Mouse (Mus musculus): ENCODE measurements at regions not wholly inside any gene's neighbourhood (a gene's known extent, or its start where the extent isn't known, plus 50 kb on each side); places are given as distances from the start of the nearest gene placed in this dataset.
"Not testable (repeated sequence)": the region's sequence is repeated elsewhere in the genome, so short reads cannot be mapped to it uniquely, and the experiment has no call there.

DNA sequence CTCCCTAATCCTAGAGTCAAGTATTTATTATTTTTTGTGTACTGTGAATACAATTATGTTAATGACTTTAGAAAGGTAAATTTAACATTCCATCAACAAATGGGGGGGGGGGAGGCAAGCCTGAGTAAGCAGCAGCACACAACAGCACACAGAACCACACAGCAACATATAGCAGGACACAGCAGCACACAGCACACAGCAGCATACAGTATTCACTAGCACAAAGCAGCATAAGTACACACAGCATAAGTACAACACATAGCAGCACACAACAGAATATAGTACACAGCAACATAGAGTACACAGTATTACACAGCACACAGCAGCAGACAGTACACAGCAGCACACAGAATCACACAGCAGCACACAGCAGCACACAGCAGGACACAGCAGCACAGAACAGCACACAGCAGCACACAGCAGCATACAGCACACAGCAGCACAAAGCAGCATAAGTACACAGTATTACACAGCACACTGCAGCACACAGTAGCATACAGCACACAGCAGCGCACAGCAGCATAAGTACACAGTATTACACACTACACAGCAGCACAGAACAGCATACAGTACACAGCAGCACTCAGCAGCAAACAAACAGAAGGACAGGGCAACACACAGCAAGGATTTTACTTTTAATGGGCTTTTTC lies 605.7 kb downstream of the Tbl1xr1 start:
- DNase-seq = no peak

DNA sequence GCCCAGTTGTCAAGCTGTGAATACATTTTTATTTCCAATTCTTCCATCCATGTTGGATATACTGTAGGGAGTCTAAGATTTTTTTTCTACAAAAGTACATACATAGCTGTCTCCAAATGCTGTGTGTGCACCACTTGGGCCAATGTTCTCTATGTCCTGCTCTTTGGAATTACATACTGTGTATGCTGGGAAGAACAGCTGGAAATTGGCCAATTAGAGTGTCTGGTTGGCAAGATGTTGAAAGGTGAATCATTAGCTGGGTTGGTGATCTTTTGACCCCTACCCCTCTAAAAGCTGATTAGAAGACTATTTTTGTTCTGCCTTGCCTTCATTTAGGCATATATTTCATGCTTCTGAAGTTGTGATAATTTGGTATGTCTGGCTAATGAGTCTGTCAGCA lies 622.9 kb downstream of the Tbl1xr1 start:
- DNase-seq = no peak

DNA sequence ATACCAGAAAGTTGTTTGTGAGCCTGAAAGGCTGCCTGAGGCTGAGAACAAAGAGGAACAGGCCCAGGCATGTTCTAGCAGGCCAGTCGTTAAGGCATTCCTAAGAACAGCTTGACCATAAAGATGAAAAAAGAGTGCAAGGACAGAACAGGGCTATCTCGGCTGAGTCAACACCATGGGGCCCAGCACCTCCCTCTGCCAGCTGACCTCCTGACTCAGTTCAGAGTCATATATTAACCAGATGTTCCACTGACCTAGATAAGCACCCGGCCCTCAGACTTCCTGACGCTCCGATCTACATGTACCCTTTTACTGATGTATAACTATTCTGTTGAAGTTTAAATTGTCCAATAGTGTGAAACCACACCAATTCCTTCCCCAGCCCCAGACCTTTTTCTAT lies 625.0 kb downstream of the Tbl1xr1 start:
- DNase-seq = not testable (repeated sequence)

DNA sequence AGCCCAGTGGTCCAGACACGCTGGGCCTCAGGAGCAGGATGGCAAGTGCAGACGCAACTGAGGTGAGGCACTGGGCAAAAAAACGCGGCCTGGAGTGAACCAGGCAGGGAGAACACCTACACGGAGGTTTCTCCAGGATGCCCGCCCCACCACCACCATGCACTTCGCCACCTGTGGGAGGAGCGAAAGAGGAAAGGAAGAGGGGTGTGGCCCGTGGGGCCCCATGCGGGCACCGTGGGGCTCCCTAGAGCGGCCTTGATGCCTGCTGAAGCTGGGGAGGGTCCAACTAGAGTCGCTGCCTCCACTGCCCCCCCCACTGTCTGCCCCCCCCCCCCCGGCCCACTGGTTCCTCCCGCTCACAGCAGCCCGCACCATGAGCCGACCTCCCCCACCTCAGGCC lies 629.2 kb downstream of the Tbl1xr1 start:
- no peak for DNase-seq

DNA sequence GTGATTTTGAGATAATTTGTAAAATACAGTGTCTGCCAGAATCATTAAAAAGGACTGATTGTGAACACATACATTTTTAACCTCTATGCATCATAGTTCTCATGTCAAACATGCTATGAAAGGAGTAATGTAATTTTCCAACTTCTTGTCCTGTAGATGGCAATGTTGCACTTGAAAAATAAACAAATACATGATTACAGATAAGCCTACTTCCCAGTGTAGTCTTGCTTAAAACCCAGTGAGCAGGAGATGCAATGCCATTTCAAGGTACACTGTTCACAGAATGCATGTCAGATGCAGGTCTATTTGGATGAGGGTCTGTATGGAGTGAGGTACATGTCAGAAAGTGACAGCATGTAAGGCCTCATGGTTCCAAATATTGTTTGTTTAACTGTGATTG lies 668.6 kb downstream of the Tbl1xr1 start:
- peak; percentile 12 for DNase-seq
